Mouse (Mus musculus) retina, postnatal 7 days (tissue): Measurements from ENCODE around the gene Car7.

Source experiments
- DNase-seq: peaks from one replicate; pipeline ENCODE4 v3.0.0-alpha.2; 2012; ENCODE audit warnings: low read depth, low spot score

Gene Car7

GRCm38 (mm10) chr8:104533971-104534778 is at the start of gene Car7, which contains the start of gene Nae1:
Gene Car7, plus strand, starts transcription at chr8:104534689.
Gene Nae1, minus strand, starts transcription at chr8:104534637.
- peak; percentile 92 for DNase-seq

DNA sequence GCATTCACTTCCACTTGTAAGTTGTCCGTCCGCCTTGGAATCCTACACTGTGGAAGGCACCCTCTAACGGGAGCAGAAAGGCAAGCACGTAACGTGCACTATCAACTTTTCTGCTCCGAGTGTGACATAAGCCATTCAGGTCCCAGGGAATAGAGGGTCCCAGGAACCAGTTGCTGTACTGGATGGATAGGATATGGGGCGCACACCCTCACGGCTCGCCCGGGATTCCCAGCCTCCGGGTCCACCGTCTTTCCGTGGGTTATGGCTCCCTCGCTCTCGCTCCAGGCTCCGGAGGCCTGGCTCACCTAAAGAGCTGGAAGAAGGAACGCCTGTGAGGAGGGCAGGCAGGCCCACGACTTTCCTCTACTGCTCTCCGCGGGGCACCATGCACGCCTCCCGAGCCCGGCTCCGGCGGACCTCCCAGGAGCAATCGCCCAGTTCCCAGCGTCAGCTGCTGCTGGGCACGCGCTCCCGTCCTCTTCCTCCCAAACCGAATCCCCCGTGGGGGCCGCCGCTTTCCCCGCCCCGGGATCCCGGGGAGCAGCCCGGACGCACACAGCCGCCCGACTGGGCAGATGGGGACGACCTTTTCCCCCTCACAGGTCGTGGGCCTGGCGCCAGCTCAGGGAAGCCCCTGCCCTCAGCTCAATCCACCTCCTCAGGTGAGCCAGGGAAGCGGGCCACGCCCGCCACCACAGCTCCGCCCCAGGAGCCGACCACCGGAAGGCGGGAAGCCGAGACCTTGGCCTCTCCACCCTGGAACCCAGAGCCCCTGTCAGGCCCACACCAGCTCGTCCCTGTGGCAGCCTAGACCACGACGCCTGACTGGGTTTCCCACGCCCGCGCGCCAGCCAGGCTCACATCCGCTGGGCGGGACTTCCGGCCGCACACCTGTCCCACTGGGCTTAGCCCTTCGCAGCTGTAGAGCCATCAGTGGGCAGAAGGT is 25.2 kb upstream of the Car7 start, which contains the start of gene Terb1:
TSS of gene Terb1 (minus strand) at position 850 of the 946 bp plus-strand sequence.
- no peak for DNase-seq

DNA sequence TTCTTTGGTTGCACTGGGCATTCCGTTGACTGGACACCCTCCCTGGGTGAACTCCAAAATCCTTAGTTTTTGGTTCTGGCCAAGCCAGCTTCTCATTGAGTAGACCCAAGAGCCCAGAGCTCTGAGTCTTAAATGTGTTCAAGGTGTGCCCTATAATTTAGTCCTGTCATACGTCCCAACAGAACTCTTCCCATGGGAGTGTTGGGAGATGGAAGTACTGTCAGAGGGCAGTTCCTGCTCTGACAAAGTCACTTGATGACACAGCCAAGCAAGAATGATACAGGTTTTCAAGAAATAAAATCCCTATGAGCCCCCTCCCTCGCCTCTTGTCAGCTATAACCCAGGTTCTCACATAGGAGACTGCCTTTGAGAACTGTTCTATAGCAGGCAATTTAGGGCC is 24.4 kb upstream of the Car7 start:
- DNase-seq, result no peak

DNA sequence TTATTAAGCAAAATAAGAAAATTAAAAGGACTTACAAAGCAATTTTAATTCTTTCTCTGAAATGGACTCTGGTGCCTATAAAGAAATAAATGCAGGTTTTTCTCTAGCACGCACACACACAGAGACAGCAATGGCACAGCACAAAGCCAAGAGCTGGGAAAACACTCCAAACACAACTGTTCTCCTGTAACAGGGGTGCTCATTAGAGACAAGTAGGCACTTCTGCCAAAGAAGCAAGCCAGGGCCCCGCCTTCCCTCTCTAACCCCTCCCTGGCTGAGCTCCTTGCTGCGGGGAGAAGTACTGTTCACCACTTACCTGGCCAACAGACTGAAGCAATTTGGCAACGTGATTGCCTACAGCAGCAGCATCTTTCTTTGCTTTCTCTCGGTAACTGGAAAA is 16.6 kb upstream of the Car7 start:
- no peak for DNase-seq

DNA sequence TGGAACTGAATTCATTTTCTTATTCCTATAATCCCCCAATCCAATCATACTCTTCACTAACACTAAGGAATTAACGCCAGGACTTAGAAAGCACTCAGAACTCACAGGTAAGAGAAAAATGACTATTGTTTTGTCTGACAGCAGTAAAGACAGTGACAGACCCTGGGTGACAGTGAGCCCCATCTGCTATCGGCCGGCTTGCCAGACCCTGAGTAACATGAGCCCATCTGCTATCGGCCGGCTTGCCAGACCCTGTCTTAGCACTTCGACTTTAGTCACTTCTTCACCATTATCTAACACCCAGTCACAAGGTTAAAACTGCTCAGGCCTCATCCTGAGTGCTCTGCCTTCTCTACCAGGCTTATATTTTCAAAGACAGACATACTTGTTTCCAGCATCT is 4.8 kb upstream of the Car7 start:
- no peak for DNase-seq

DNA sequence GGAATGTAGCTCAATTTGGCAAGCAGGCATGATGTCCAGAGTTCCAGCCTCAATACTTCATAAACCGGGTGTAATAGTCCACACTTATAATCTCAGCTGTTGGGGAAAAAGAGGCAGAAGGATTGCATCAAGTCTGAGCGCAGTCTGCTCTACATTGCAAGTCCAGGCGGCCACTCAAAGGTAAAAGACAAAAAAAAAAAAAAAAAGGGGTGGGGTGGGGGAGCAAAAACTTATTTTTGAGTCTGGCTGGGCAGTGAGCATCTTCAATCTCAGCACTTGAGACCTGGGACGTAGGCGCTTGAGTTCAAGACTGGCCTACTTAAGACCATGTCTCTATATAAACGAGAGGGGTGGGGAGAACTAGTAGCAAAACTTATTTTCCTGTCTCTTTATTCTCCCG is 938 bp upstream of the Car7 start:
- DNase-seq, result no peak

DNA sequence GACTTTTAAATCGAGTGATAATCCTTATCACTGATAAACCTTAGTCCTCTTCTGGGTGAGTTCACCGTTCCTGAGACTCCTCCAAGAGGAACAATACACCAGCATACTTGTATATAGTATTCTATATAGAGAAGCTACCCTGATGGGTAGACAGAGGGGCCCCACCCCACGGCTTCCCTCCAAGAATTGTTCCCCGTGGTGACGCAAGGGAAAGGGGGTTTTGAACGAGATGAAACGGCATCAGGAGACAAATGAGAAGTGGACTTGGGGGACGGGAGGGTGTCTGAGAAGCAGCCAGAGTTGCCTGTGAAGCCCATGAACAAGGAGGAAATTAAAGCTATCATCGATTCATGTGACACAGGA is 271 bp downstream of the Car7 start:
- DNase-seq, result no peak

DNA sequence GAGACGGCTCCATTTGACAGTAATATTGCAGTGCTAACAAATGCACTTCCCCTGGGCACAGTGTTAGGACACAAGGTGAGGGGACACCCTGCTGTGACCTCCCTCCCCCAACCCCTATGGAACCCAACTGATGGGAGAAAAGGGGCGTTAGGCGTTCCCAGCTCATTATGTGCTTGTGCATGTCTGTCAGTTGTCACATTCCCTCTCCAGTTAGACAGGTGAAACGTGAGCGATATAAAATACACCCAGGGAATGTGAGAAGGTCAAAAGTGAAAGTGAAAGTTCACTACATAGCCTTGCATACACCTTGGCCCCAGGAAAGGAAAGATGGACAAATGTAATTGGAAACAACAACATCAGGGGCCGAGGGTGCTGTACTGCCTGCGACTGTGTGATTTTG is 889 bp downstream of the Car7 start:
- no peak for DNase-seq

- DNase-seq, result no peak
These were observed 1.5 kb downstream of the Car7 start for GRCm38 (mm10) chr8:104536028-104536427.

GRCm38 (mm10) chr8:104538896-104539295 is 4.4 kb downstream of the Car7 start:
- no peak for DNase-seq

- no peak for DNase-seq
These were observed 5.1 kb downstream of the Car7 start for GRCm38 (mm10) chr8:104539566-104539965.

GRCm38 (mm10) chr8:104540238-104540637 is 5.7 kb downstream of the Car7 start:
- DNase-seq, result no peak

DNA sequence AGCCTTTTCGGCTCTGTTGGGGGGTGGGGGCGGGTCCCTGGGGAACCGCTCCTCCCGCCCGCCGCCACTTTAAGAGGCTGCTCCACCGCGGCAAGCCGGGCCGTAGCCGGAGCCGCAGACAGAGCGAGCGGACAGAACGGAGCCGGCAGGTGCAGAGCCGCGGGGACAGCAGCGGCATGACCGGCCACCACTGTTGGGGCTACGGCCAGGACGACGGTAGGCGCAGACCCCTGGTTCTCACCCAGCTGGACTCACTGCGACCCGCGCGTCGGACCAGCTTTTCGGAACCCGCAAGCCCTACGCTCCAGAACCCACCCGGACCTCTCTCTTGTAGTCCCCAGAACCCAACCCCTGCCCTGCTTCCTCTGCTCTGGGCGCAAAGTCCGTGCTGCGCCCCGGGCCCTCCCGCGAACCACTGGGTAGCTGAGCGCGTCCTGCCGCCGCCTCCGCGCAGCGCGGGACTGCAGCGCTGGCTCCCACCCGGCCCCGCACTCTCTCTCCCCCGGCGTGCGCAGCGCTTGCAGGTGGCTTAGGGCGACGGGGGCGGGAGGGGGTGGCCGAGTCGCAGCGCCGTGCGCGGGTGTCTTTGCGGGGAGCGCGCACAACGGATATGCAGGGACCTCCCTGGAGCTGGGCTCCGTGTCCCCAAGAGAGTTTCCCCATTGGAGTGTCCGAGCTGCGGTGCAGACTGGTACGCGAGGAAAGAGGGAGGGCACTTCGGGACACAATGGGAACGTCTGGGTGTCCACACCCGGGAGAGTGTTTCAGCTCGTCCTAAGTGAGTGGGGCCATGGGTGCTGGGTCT is 6.4 kb downstream of the Car7 start:
- DNase-seq, result peak; percentile 9

- DNase-seq, result no peak
These were observed 7.0 kb downstream of the Car7 start for GRCm38 (mm10) chr8:104541515-104541880.

GRCm38 (mm10) chr8:104542160-104542559 is 7.7 kb downstream of the Car7 start:
- no peak for DNase-seq

DNA sequence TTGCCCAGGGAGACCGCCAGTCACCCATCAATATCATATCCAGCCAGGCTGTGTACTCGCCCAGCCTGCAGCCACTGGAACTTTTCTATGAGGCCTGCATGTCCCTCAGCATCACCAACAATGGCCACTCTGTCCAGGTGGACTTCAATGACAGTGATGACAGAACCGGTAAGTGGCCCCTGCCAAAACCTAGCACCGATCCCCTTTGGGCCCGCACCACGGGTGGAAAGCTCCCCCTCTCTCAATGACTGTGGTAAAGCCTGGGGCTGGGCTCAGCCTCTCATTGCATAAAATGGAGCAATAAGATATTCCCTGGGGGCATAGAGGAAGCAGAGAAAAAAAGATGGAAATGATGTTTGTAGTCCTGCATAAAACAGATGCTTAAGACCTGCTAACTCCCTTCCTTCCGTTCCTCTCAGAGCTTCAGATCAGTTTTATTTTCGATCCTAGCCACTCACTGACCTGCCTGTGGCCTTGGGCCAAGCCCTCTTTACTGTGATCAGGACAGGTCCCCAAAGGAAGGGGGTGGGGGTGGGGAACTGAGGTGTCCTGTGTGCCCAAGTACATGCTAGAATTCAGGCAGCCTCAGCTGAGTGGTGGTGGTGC is 9.1 kb downstream of the Car7 start:
- no peak for DNase-seq

GRCm38 (mm10) chr8:104555191-104555590 is 20.7 kb downstream of the Car7 start:
- DNase-seq, result no peak

DNA sequence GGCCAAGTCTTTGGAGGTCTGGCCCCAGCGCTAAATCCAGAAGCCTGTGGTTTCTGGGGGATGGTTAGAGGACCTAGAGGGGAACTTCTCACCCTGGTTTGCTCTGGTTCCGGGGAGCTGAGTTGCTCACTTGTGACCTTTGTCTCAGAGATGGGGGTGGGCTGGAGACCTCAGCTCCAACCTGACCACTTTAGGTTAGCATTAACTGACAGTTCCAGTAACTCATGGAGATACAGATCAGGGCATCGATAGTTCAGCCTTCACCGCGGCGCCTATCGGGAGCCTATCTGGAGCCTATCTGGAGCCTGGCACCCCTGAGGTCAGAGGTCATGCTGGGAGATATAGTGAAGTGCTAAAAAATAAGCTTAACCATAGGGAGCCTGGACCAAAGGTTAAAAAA is 22.7 kb downstream of the Car7 start:
- DNase-seq, result no peak

GRCm38 (mm10) chr8:104560731-104561130 is 26.2 kb downstream of the Car7 start:
- no peak for DNase-seq

GRCm38 (mm10) chr8:104564633-104565456 is 30.4 kb downstream of the Car7 start:
- peak; percentile 92 for DNase-seq

- no peak for DNase-seq
These were observed 30.9 kb downstream of the Car7 start for GRCm38 (mm10) chr8:104565457-104565798.
